Mouse (Mus musculus) adrenal gland, postnatal 0 days (tissue): Measurements from ENCODE around the gene AC134908.4. TPM values are rescaled to one million over a fixed set of nuclear protein-coding genes. Genes with fewer than 3 reads are reported as not detected.

ENCODE experiments used
- microRNA-seq: library from miRNA; unstranded; fragments of <30 nt; microRNA quantifications from one replicate; pipeline ENCODE4, GENCODE M21; 2016; ENCODE audit warnings: borderline replicate concordance; ENCODE audit not compliant: insufficient number of aligned reads
- polyA plus RNA-seq: library from polyadenylated mRNA; unstranded; fragments of >200 nt; fragmentation: Nextera tagmentation; extraction: Ambion mirVana; gene quantifications from 2 replicates; pipeline ENCODE4 v1.2.1, GENCODE M21; 2015

AC134908.4 gene
- polyA plus RNA-seq, result 0.39 TPM in 1 of 2 replicates, not detected in the other

DNA sequence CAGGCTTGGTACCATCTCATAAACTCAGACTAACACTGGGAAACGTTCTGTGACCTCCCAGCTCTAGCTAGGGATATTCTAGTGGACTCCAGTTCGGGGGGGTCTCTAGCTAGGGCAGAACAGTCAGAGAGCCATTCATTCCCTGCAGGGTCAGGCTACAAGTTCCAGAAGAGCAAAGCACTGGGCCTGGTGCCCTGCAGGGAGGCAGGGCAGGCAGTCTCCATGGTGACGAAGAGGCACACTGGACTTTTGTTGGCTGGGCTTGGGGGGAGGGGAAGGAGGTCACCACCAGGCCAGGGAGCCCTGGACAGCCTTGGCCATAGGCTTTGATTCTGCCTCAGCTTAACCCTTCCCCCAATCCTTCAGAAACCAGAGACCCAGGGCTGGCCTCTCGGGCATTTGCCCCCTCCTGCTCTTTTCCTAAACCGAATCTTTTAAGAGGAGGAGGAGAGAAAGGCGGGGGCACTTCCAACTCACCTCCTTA is at the start of gene AC134908.4:
TSS of gene AC134908.4 (minus strand) at position 51 of the 484 bp plus-strand sequence.

GRCm38 (mm10) chr17:25844396-25844901 is 49.0 kb upstream of the AC134908.4 start, which contains the start of gene Rhot2:
Gene Rhot2 (minus strand): TSS chr17:25844851.

DNA sequence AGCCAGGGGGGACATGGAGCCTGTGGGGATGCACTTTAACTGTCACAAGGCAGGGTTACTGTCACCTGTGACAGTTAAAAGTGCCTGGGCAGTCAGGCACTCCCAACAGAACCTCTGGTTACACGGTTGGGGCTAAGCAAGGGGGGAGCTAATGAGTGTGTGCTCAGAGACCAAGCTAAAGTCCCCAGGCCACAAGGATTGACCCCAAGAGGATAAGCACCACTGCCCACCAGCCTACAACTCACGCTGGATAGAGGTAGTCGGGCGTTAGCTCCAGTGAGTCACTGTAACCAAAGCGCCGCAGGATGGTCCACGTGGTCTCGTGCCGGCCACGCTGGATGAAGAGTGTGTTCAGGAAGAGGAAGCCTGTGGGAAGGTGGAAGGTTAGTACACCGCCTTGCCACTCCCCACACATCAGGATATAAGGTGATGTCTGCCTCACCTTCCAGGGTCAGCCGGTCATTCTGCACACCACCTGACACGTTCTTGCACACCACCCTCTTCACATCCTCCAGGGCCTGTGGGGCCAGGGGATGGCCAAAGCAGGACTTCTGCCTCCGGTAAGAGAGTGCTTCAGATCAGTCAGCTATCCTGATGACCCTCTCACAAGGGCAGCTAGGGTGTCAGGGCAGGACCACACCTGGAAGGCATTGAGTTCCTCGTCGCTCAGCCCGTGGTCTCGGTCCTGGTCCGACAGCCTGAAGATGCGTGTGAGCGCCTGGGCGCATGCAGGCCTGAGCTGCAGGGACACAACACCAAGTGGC is 45.8 kb upstream of the AC134908.4 start, which contains the start of gene Gm20683:
TSS of gene Gm20683 (minus strand) at position 647 of the 764 bp plus-strand sequence.

GRCm38 (mm10) chr17:25837076-25837410 is 41.6 kb upstream of the AC134908.4 start, which contains the start of gene Rhbdl1:
Gene Rhbdl1 (minus strand): TSS chr17:25837295.

GRCm38 (mm10) chr17:25833291-25833663 is 37.8 kb upstream of the AC134908.4 start, which contains the start of gene Stub1:
Gene Stub1 (minus strand): TSS chr17:25833404.

DNA sequence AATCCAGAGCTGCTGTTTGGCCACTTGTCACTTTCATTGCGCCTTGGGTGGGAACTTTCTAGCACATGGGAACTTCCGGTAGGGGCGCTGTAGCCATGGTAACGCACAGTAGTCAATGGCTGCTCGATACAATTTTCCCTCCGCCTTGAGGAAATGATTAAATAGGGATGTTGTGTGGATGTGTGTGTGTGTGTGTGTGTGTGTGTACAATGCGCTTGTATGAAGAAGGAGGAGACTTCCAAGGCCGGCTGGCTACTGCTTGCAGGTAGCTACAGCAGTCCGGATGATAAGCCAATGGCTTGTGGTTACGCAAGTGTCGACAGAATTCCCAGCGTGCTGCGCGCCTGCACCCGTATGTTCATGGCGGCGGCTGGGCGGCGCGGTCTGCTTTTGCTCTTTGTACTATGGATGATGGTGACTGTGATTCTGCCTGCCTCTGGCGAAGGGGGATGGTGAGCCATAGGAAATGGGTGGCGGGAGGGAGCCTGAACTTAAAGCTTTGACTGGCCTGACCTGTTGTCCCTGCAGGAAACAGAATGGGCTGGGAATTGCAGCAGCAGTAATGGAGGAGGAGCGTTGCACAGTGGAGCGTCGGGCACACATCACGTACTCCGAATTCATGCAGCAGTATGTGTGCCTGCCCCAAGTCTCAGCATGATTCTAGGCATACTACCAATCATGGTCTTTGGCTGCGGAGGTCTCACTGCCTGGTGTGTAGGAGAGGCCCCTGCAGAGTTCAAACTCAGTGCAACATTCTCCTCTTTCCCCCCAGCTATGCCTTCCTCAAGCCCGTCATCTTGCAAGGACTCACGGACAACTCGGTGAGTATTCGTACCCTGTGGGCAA is 33.5 kb upstream of the AC134908.4 start, which contains the start of gene Jmjd8:
TSS of gene Jmjd8 (plus strand) at position 156 of the 846 bp plus-strand sequence.

GRCm38 (mm10) chr17:25823452-25823851 is 28.0 kb upstream of the AC134908.4 start, which contains the start of gene Wdr24:
Gene Wdr24 (plus strand): TSS chr17:25823627.

GRCm38 (mm10) chr17:25808789-25809605 is 13.5 kb upstream of the AC134908.4 start, which contains the start of gene Fbxl16:
Gene Fbxl16 (plus strand): TSS chr17:25809085.

GRCm38 (mm10) chr17:25796951-25797369 is 1.5 kb upstream of the AC134908.4 start, which contains the start of gene Metrn:
Gene Metrn (minus strand): TSS chr17:25797136.

DNA sequence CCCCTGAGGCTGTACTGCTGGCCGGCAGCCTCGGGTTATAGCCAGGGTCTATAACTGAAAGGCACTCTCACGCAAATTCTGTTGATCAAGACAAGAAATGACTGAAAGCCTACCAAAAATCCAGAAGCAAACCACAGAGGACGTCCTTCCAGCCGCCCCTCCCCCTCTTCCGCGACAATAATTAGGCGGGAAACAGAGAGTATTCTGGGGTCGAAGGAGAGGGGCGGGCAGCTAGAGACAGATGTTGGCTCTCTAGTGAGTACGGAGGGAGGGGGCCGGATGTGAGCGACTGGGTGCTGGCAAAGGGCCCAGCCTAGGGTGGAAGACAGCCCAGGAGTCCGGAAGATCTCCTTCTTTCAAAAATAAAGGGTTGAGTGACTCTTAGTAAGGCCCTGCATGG is 2.8 kb downstream of the AC134908.4 start, which contains the start of gene Fam173a:
TSS of gene Fam173a (minus strand) at position 287 of the 400 bp plus-strand sequence.

GRCm38 (mm10) chr17:25786280-25786679 is 9.2 kb downstream of the AC134908.4 start, which contains the start of gene Ccdc78:
Gene Ccdc78 (plus strand): TSS chr17:25786580.

DNA sequence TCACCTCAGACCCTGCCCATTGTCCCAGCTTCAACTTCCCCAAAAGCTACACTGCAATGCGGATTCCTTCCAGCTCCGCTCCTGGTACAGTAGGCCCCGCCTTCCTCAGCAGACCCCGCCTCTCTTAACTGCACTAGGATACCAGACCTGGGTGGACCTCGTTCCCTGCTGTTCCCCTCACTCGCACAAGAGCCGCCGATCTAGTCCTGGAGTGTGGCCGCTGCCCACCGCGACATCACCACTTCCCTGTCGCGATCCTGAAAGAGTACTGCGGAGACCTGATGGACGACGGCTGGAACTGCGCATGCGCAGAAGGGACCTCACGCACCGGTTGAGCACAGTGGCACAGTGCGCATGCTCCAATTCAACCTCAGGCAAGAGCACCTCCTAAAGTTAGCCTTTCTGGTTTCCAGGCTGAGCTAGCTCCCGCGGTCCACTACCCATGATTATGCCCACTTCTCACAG is 10.1 kb downstream of the AC134908.4 start, which contains the start of gene Haghl:
TSS of gene Haghl (minus strand) at position 393 of the 465 bp plus-strand sequence.

DNA sequence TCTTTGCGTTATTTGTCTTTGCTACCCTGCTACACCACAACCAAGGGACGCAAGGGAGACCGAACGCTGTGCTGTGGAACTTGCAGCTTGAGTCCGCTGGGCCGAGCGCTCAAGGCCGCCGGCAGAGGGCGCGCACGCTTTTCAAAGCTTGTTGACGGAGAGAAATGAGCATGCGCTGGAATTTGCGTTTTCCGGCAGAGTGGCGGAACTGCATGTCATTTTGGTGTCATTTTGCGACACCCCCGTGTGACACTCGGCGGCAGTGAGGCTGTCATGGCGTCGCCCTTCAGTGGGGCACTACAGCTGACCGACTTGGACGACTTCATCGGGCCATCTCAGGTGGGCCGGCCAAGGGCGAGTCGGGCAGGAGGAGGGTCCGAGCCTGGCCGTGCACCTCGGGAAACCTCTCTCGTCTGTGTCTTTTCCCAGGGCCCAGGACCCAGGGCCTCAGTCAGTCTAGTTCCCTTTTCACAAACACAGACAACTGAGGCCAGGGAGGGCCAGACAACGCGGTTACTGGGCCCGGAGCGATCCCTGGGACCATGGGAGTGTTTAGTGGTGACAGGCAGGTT is 21.8 kb downstream of the AC134908.4 start, which contains the start of gene Narfl:
TSS of gene Narfl (plus strand) at position 228 of the 572 bp plus-strand sequence.

GRCm38 (mm10) chr17:25754241-25754640 is 41.2 kb downstream of the AC134908.4 start, which contains the start of gene Msln:
Gene Msln (minus strand): TSS chr17:25754378.

Small RNA genes lying within 50 kb of the gene (microRNA-seq; reads per million reads assigned to microRNA genes)
- gene Gm25083, result not detected
- not detected for gene Mir3082
- gene Mir6966, result not detected

Other genes starting within 250 kb of the AC134908.4 start
- 2.1 and 2.4 TPM in 2 replicates for gene Sox8, start 225.0 kb downstream of the AC134908.4 start, polyA plus RNA-seq
- 16.2 and 32.9 TPM in 2 replicates for gene Lmf1, start 216.6 kb downstream of the AC134908.4 start, polyA plus RNA-seq
- 5.1 and 5.4 TPM in 2 replicates for gene Gng13, start 78.5 kb downstream of the AC134908.4 start, polyA plus RNA-seq
- gene Chtf18, start 68.2 kb downstream of the AC134908.4 start, polyA plus RNA-seq, result 4.2 and 6.3 TPM in 2 replicates
- 12.5 and 19.9 TPM in 2 replicates for gene Rpusd1, start 68.0 kb downstream of the AC134908.4 start, polyA plus RNA-seq
- gene Mslnl, start 59.6 kb downstream of the AC134908.4 start, polyA plus RNA-seq, result 0.17 TPM in 1 of 2 replicates, not detected in the other
- 58.7 and 63.7 TPM in 2 replicates for gene Msln, start 41.3 kb downstream of the AC134908.4 start, polyA plus RNA-seq
- gene Narfl, start 21.9 kb downstream of the AC134908.4 start, polyA plus RNA-seq, result 21.6 and 30.4 TPM in 2 replicates
- 56.7 and 71.7 TPM in 2 replicates for gene Haghl, start 10.0 kb downstream of the AC134908.4 start, polyA plus RNA-seq
- 0.35 and 0.36 TPM in 2 replicates for gene Ccdc78, start 9.1 kb downstream of the AC134908.4 start, polyA plus RNA-seq
- 146 and 178 TPM in 2 replicates for gene Fam173a, start 2.8 kb downstream of the AC134908.4 start, polyA plus RNA-seq
- 63.7 and 96.9 TPM in 2 replicates for gene Metrn, start 1.5 kb upstream of the AC134908.4 start, polyA plus RNA-seq
- gene Fbxl16, start 13.4 kb upstream of the AC134908.4 start, polyA plus RNA-seq, result 12.1 and 14.1 TPM in 2 replicates
- 10.9 and 18.4 TPM in 2 replicates for gene Wdr24, start 28.0 kb upstream of the AC134908.4 start, polyA plus RNA-seq
- gene Jmjd8, start 33.2 kb upstream of the AC134908.4 start, polyA plus RNA-seq, result 28.9 and 42.7 TPM in 2 replicates
- 212 and 318 TPM in 2 replicates for gene Stub1, start 37.7 kb upstream of the AC134908.4 start, polyA plus RNA-seq
- gene Rhbdl1, start 41.6 kb upstream of the AC134908.4 start, polyA plus RNA-seq, result 11.7 and 16.4 TPM in 2 replicates
- 2.3 and 4.6 TPM in 2 replicates for gene Gm20683, start 46.1 kb upstream of the AC134908.4 start, polyA plus RNA-seq
- gene Rhot2, start 49.2 kb upstream of the AC134908.4 start, polyA plus RNA-seq, result 10.4 and 18.4 TPM in 2 replicates
- 7.4 and 12.5 TPM in 2 replicates for gene Wdr90, start 65.8 kb upstream of the AC134908.4 start, polyA plus RNA-seq
- gene Mcrip2, start 73.1 kb upstream of the AC134908.4 start, polyA plus RNA-seq, result 272 and 300 TPM in 2 replicates
- gene Mettl26, start 79.4 kb upstream of the AC134908.4 start, polyA plus RNA-seq, result 88.6 and 139 TPM in 2 replicates
- gene Wfikkn1, start 85.2 kb upstream of the AC134908.4 start, polyA plus RNA-seq, result 0.36 and 0.51 TPM in 2 replicates
- gene Rab40c, start 124.1 kb upstream of the AC134908.4 start, polyA plus RNA-seq, result 20.0 and 27.4 TPM in 2 replicates
- 35.6 and 46.1 TPM in 2 replicates for gene Pigq, start 149.3 kb upstream of the AC134908.4 start, polyA plus RNA-seq
- gene Nhlrc4, start 149.3 kb upstream of the AC134908.4 start, polyA plus RNA-seq, result 0.18 TPM in 1 of 2 replicates, not detected in the other
- 0.21 TPM in 1 of 2 replicates, not detected in the other for gene A930017K11Rik, start 156.9 kb upstream of the AC134908.4 start, polyA plus RNA-seq
- 9.1 and 11.3 TPM in 2 replicates for gene Capn15, start 190.1 kb upstream of the AC134908.4 start, polyA plus RNA-seq